Mouse (Mus musculus) brain, embryonic 18.5 days (tissue): Measurements from ENCODE around the gene Slco2a1.

Experiments
- DNase-seq: peaks from one replicate; pipeline ENCODE4 v3.0.0-alpha.2; 2012; ENCODE audit warnings: low read depth, low spot score

Gene Slco2a1

GRCm38 (mm10) chr9:103036971-103037391 lies 48.5 kb downstream of the Slco2a1 start:
- no peak for DNase-seq

- no peak for DNase-seq
Measured at GRCm38 (mm10) chr9:103038266-103038665, 49.8 kb downstream of the Slco2a1 start.

GRCm38 (mm10) chr9:103038705-103039104 lies 50.2 kb downstream of the Slco2a1 start:
- DNase-seq: no peak

DNA sequence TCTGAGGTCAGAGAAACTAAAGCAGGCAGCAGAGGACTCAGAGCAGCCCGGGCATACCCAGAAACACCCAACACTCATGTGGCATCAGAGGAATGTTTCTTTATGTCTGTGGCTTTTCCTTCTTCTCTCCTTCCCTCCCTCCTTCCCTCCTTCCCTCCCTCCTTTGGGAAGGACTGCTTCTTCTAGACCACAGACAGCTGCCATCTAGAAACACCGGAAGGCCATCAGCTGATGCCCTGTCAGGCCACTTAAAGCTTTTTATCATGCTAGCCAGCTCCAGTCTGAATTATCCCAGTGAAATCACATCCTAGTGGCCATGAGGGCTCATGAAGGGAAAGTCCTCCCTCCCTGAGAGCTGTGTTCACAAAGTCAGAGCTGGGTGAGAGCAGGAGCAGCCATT lies 52.1 kb downstream of the Slco2a1 start:
- DNase-seq: no peak

DNA sequence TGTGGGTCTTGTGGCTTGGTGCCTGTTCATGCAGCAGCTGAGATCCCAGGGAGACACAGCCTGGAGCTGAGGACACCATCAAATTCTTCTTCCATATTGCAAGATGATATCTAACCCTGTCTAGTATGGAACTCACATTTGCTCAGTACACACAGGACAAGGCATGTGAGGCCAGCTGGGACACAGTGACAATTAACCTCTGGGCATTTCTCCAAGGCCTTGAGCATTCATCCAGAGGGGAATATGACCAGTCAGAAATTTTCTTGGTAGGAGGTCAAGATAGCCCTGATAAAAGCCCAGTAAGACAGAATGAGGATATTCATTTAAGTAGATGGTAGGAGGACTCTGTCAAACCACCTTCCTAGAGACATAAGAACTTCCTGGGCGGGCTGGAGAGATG lies 56.9 kb downstream of the Slco2a1 start:
- no peak for DNase-seq

GRCm38 (mm10) chr9:103049049-103049511 lies 60.6 kb downstream of the Slco2a1 start:
- no peak for DNase-seq

DNA sequence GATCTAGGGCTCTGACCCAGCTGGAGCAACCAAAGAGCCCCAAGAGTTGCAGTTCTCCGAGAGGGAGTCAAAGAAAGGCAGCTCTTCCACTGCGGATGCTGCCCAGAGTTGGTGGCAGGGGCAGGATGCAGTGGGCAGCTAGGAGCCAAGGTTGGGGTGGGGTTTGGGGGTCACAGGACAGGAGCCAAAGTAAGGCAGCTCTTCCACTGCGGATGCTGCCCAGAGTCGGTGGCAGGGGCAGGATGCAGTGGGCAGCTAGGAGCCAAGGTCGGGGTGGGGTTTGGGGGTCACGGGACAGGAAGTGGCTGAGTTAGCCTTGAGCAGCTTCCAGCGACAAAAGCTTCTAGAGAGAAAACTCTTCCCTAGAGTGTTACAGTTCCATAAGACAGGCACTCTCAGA lies 65.3 kb downstream of the Slco2a1 start:
- no peak for DNase-seq

- no peak for DNase-seq
Measured at GRCm38 (mm10) chr9:103055061-103055460, 66.5 kb downstream of the Slco2a1 start.

- DNase-seq: no peak
Measured at GRCm38 (mm10) chr9:103056164-103056563, 67.7 kb downstream of the Slco2a1 start.

DNA sequence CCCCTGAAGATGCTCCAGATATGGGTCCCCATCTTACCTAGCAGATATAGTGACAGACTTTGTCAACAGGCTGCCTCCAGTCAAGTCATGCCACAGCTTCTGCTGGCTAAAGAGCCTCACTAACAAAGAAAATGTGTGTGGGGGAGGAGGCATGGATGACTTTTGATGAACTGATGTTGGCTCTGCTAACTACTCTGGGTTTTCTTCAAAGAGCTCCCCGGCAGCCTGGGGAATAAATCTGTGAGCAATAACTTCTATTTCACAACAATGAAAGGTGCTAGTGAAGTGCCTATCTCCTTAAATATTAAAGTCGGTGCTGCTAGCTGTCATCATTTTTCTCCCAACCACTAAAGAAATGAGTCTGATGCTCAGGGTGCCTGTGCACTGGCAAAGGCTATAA lies 72.0 kb downstream of the Slco2a1 start:
- DNase-seq: no peak

GRCm38 (mm10) chr9:103061471-103062053 lies 73.0 kb downstream of the Slco2a1 start:
- no peak for DNase-seq

- no peak for DNase-seq
Measured at GRCm38 (mm10) chr9:103063591-103063990, 75.1 kb downstream of the Slco2a1 start.

DNA sequence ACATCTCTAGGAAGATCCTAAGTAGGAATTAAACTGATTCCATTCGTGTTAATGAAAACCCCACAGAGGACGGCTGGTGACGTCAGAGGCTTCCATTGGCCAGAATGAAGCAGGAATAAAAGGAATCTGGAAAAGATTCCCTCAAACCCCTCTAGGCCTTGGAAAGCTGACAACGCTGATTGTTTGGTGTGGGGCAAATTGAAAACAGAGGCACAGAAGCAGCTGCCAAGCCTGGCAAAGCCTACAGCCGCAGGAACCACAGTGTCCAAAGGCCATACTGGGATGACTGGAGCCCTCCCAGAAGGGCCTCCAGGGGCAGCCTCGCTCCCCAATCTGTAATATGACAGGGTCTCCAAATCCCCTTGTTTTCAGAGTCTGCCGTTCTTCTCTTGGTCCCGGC lies 78.3 kb downstream of the Slco2a1 start:
- DNase-seq: no peak

DNA sequence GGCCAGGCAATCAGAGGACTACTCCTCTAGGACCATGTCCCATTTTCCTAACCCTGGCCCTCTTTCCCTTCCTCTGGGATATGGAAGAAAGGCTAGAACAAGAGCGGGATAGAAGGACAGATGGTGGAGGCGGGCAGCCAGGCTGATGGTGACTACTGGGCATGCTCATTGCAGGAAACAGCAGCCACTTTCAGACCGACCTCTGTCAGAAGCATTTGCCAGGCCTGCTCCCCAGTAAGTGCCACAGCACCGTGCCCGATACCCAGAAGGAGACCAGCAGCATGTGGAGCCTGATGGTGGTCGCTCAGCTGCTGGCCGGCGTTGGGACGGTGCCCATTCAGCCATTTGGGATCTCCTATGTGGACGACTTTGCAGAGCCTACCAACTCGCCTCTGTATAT lies 79.1 kb downstream of the Slco2a1 start:
- no peak for DNase-seq

GRCm38 (mm10) chr9:103068769-103069168 lies 80.3 kb downstream of the Slco2a1 start:
- DNase-seq: no peak

DNA sequence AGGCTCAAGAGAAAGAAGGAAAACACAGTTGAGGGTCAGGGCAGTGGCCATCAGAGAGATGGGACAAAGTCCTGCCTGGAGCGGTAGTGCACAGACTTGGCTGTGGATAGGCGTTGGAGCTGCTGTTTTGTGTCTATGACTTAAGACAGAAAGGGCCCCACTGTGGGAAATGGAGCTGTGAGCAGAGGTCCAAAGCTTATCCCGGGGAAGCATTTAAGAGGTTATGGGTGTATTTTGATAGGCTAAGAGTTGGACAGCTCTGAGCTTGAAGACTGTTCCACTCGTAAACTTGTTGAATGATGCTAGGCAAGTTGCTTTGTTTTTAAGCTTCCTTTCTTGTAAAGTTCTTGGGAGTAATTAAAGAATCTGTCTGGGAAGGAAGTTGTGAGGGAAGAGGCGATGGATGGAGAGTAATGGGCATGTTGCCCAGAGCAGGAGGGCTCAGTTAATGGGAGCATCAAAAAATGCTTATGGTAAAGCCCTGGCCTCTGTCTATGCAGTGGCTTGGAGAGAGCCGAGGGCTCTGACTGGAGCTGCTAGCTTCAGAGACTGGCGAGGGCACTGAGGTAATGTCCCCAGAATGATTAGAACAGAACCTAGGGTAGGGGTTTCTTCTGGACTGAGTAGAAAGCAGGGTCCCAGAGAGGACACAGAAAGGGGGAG lies 83.2 kb downstream of the Slco2a1 start:
- no peak for DNase-seq

DNA sequence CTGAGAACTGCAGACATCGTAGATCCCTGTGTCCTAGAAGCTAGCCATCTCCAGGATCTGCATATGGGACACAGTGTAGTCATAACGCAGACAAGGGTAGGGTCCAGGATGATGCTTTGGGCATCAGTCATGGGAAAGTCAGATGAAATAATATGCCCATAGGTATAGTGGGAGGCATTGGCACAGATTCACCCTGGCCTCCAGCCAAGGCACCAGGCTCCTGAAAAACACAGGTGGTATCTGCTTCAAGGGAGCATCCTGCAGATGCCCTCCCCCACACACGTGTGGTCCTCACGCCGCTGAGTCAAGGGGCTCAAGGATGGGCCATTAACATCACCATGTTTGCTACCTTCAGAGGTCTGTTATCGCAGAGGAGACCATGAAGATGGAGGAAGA lies 83.7 kb downstream of the Slco2a1 start:
- no peak for DNase-seq

- DNase-seq: no peak
Measured at GRCm38 (mm10) chr9:103072926-103073515, 84.5 kb downstream of the Slco2a1 start.

- no peak for DNase-seq
Measured at GRCm38 (mm10) chr9:103076836-103077531, 88.5 kb downstream of the Slco2a1 start.

DNA sequence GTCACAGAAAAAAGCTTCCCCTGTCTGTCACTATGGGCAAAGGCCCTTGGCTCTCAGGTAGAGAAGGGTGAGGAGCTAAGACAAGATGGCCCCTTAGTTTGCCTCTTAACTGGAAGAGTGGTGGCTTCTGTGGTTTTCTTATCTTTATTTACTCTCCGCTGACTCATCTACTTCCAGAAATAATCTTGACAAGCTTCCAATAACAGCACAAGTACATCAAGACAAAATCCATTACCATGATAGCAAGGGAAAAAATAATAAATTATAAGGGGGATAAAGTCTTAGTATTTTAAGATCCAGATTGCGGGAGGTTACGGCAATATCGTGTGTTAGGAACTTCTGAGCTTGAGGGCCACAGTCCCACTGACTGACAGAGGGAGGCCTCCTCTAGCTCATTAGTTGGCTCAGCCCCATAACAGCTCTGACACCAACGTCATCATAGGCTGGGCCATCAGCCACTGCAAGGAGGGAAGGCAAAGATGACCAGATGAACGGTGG lies 89.7 kb downstream of the Slco2a1 start:
- DNase-seq: no peak

GRCm38 (mm10) chr9:103080211-103080610 lies 91.7 kb downstream of the Slco2a1 start:
- DNase-seq: no peak

DNA sequence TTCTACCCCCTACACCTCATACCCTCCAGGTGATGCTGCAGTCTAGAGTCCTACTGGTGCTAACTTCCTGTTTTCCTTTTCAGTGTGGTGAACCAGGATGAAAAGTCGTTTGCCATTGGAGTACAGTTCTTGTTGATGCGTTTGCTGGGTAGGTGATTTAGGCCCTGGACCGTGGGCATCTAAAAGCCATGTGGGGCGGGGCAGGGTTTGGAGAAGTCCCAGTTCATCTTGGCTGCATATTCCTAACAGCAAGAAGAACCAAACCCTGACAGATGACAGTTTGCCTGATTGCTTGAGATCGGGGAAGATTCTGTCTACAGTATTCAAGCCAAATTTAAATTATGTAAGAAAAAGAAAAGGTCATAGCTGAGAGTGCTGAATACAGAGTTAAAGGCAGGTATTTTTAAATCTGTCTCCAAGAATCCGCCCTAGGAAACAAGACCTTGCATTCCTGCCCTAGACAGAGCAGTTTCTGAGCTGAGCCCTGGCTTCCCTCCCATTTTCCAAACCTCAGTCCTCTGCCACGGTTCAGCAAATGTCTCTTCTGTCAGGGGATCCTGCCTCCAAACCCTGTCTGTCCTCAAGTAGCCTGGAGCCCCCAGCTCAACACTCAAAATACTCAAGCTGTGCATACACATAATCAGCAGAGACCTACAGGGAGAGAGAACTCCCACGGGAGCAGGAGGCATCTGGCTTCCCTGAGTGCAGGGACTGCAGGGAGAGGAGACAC lies 93.9 kb downstream of the Slco2a1 start:
- no peak for DNase-seq
